Mouse (Mus musculus) brain, embryonic 14.5 days (tissue): ENCODE data around the gene Rprd1b.

Source experiments
- CTCF ChIP-seq: fragments of 200-500 bp; IDR thresholded peaks from 2 replicates; pipeline ENCODE4 v1.5.1; 2012; ENCODE audit warnings: inconsistent platforms, mild to moderate bottlenecking, moderate library complexity, borderline replicate concordance; ENCODE audit not compliant: insufficient read depth, insufficient read length; ENCODE audit errors: extremely low read depth
- POLR2A ChIP-seq: fragments of 200-500 bp; IDR thresholded peaks from 2 replicates; pipeline ENCODE4 v1.6.1; 2012; ENCODE audit warnings: mild to moderate bottlenecking, inconsistent platforms, borderline replicate concordance; ENCODE audit not compliant: poor library complexity, insufficient read depth, insufficient read length, severe bottlenecking; ENCODE audit errors: extremely low read depth

GRCm38 (mm10) chr2:158012608-158013007, 15.7 kb upstream of the Rprd1b start:
- TF ChIP-seq CTCF (no peak), POLR2A (no peak)
